Mouse (Mus musculus) CH12.LX (cell line): Measurements from ENCODE around the gene Troap. TPM values are rescaled to one million over a fixed set of nuclear protein-coding genes. Genes with fewer than 3 reads are reported as not detected.

ENCODE experiments used
- DNase-seq: peaks from one replicate; pipeline ENCODE4 v3.0.0-alpha.2; 2013; ENCODE audit errors: extremely low read depth
- H3K27ac ChIP-seq: 2 replicates; pipeline ENCODE4 v1.5.1; 2012; ENCODE audit warnings: low read depth, mild to moderate bottlenecking, control low read depth, moderate library complexity; ENCODE audit not compliant: insufficient read depth
- H3K27me3 ChIP-seq: replicated peaks from 2 replicates; pipeline ENCODE3; 2012; ENCODE audit warnings: inconsistent platforms
- H3K36me3 ChIP-seq, 2 experiments: replicated peaks in 1 of 2; 2 replicates each; pipeline versions ENCODE3 to v1.6.1; 2012; ENCODE audit warnings: inconsistent platforms in 1 of 2, low read length in 1 of 2, mild to moderate bottlenecking in 1 of 2, mixed read lengths in 1 of 2, moderate library complexity in 1 of 2; ENCODE audit not compliant: control insufficient read depth in 1 of 2, insufficient read depth in 1 of 2
- H3K4me1 ChIP-seq, 2 experiments: 2 replicates each; pipeline ENCODE4 v1.6.1; 2012; ENCODE audit warnings: inconsistent platforms in 1 of 2, moderate library complexity in 1 of 2; ENCODE audit not compliant: insufficient read depth in 2 of 2, control insufficient read depth in 1 of 2
- H3K4me2 ChIP-seq: 2 replicates; pipeline ENCODE4 v1.6.1; 2012; ENCODE audit warnings: low read depth, mild to moderate bottlenecking, control low read depth; ENCODE audit not compliant: poor library complexity, insufficient read depth, severe bottlenecking
- H3K4me3 ChIP-seq, 3 experiments: fragments of 150-350 bp in 1 of 3; sonication (generic) in 1 of 3; replicated peaks in 1 of 3; 2 replicates each; pipeline versions ENCODE3 to v1.5.1; 2011 to 2012; ENCODE audit warnings: low read depth in 2 of 3, low read length in 2 of 3, mild to moderate bottlenecking in 2 of 3, moderate library complexity in 2 of 3, control low read depth in 1 of 3, improper control_type of control experiment in 1 of 3, inconsistent platforms in 1 of 3, mixed read lengths in 1 of 3; ENCODE audit not compliant: poor library complexity in 1 of 3
- H3K79me2 ChIP-seq: replicated peaks from 2 replicates; pipeline ENCODE4 v1.6.1; 2012; ENCODE audit warnings: mild to moderate bottlenecking, moderate library complexity; ENCODE audit not compliant: control insufficient read depth, poor library complexity, insufficient read depth, severe bottlenecking; ENCODE audit errors: extremely low read depth
- H3K9ac ChIP-seq: 2 replicates; pipeline ENCODE4 v1.6.1; 2012; ENCODE audit warnings: low read depth, mild to moderate bottlenecking, control low read depth, moderate library complexity; ENCODE audit not compliant: insufficient read depth
- H3K9me3 ChIP-seq: replicated peaks from 2 replicates; pipeline ENCODE3; 2012; ENCODE audit warnings: low read length, inconsistent platforms, mixed read lengths
- BHLHE40 ChIP-seq: IDR thresholded peaks from 2 replicates; pipeline ENCODE4 v1.6.1; 2011; ENCODE audit warnings: mild to moderate bottlenecking, low read depth, low read length, improper control_type of control experiment
- CHD1 ChIP-seq: IDR thresholded peaks from 2 replicates; pipeline ENCODE4 v1.6.1; 2012; ENCODE audit warnings: low read depth, low read length, improper control_type of control experiment, inconsistent platforms
- IRF4 ChIP-seq: IDR thresholded peaks from 2 replicates; pipeline ENCODE4 v1.6.1; 2014; ENCODE audit warnings: low read depth, mild to moderate bottlenecking, inconsistent platforms, low read length, improper control_type of control experiment
- JUN ChIP-seq: IDR thresholded peaks from 2 replicates; pipeline ENCODE4 v1.6.1; 2011; ENCODE audit warnings: low read depth, mild to moderate bottlenecking, low read length, improper control_type of control experiment, moderate library complexity; ENCODE audit not compliant: insufficient read depth
- JUND ChIP-seq: conservative IDR thresholded peaks from 2 replicates; pipeline ENCODE4 v1.6.1; 2011; ENCODE audit warnings: low read depth, low read length, improper control_type of control experiment
- MEF2A ChIP-seq: IDR thresholded peaks from 2 replicates; pipeline ENCODE4 v1.6.1; 2014; ENCODE audit warnings: low read depth, mild to moderate bottlenecking, inconsistent platforms, low read length, improper control_type of control experiment, borderline replicate concordance
- MXI1 ChIP-seq: IDR thresholded peaks from 2 replicates; pipeline ENCODE4 v1.6.1; 2011; ENCODE audit warnings: mild to moderate bottlenecking, low read depth, low read length, improper control_type of control experiment
- NELFE ChIP-seq: IDR thresholded peaks from 2 replicates; pipeline ENCODE4 v1.6.1; 2011; ENCODE audit warnings: low read depth, low read length, improper control_type of control experiment
- RCOR1 ChIP-seq: conservative IDR thresholded peaks from 2 replicates; pipeline ENCODE4 v1.6.1; 2012; ENCODE audit warnings: low read depth, mild to moderate bottlenecking, inconsistent platforms, low read length, improper control_type of control experiment
- SIN3A ChIP-seq: IDR thresholded peaks from 2 replicates; pipeline ENCODE4 v1.6.1; 2012; ENCODE audit warnings: low read length, improper control_type of control experiment, inconsistent platforms
- TBP ChIP-seq: conservative IDR thresholded peaks from 2 replicates; pipeline ENCODE4 v1.6.1; 2011; ENCODE audit warnings: low read depth, low read length, improper control_type of control experiment
- TCF12 ChIP-seq: IDR thresholded peaks from 2 replicates; pipeline ENCODE4 v1.6.1; 2014; ENCODE audit warnings: low read depth, mild to moderate bottlenecking, inconsistent platforms, low read length, improper control_type of control experiment
- UBTF ChIP-seq: IDR thresholded peaks from 2 replicates; pipeline ENCODE4 v1.6.1; 2012; ENCODE audit warnings: low read depth, mild to moderate bottlenecking, inconsistent platforms, low read length, improper control_type of control experiment, moderate library complexity
- ZC3H11A ChIP-seq: IDR thresholded peaks from 2 replicates; pipeline ENCODE4 v1.6.1; 2012; ENCODE audit warnings: low read depth, mild to moderate bottlenecking, inconsistent platforms, low read length, improper control_type of control experiment
- ZMIZ1 ChIP-seq: IDR thresholded peaks from 2 replicates; pipeline ENCODE4 v1.6.1; 2012; ENCODE audit warnings: low read depth, mild to moderate bottlenecking, inconsistent platforms, low read length, improper control_type of control experiment
- dilution Hi-C: fragments of 300-500 bp; cut with MboI; formaldehyde crosslinking; loops from 2 replicates; pipeline ENCODE4 v1.14.3; 2020; ENCODE audit warnings: low sequenced_read_pairs; ENCODE audit not compliant: extremely low pct_unique_long_range_greater_than_20kb, extremely low pct_ligation_motif_present
- in situ Hi-C: fragments of 300-500 bp; cut with MboI; formaldehyde crosslinking; loops from 3 replicates; pipeline ENCODE4 v1.14.3; 2019; ENCODE audit warnings: low sequenced_read_pairs, low pct_ligation_motif_present, low pct_unique_long_range_greater_than_20kb, mixed read lengths
- polyA plus RNA-seq: library from polyadenylated mRNA; unstranded; fragments of >175 nt; gene quantifications from 2 replicates; pipeline ENCODE4 v1.2.1, GENCODE M21; 2012; ENCODE audit warnings: low read depth; ENCODE audit not compliant: insufficient read length
- total RNA-seq, 2 experiments: library from RNA; depleted of rRNA; stranded (reverse); fragments of 300-350 nt in 1 of 2; fragments of >200 nt in 1 of 2; gene quantifications; 2 replicates each; pipeline ENCODE4 v1.2.3; 2012 to 2014

The Troap gene
- total and polyA plus RNA-seq, 3 experiments, result 17.8 to 74.2 (median 19.2) TPM

DNA sequence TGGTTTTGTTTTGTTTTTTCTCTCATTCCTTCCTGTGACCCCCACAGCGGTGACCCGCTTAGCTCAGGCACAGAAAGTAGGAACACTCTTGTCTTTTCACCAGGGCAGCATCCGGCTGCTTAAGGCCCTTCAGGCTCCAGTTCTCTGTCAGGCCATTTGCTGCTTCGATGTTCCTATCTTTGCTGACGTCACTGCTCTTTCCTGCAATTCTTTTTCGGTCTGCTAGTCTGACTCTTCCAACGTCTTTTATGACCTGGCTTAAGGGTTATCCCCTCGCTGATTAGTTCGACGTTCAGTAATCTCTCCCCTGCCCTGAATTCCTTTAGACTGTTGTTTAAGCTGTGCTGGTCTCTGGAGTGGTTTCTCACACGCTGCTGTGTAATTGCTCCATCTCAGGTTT is 42.2 kb downstream of the Troap start:
- TF ChIP-seq RCOR1 (no peak), ZC3H11A (no peak), ZMIZ1 (no peak)
- TF ChIP-seq, all 38 proteins: peak for 0
- Histone ChIP-seq H3K27me3 (no peaks in the 10 kb centered on the region), H3K9ac (no peak overlapping the region), H3K79me2 (no peaks in the 10 kb centered on the region), H3K4me1 (peaks cover 8 to 12% of the 10 kb centered on the region in 2 experiments; a peak in 3 of 4 replicates), H3K4me3 (no peak overlapping the region), H3K9me3 (no peaks in the 10 kb centered on the region), H3K27ac (no peak overlapping the region), H3K4me2 (no peak overlapping the region), H3K36me3 (no peaks in the 10 kb centered on the region)
- dilution Hi-C loops, result no loop called here
- DNase-seq, result no peak
- in situ Hi-C loops, result no loop called here

DNA sequence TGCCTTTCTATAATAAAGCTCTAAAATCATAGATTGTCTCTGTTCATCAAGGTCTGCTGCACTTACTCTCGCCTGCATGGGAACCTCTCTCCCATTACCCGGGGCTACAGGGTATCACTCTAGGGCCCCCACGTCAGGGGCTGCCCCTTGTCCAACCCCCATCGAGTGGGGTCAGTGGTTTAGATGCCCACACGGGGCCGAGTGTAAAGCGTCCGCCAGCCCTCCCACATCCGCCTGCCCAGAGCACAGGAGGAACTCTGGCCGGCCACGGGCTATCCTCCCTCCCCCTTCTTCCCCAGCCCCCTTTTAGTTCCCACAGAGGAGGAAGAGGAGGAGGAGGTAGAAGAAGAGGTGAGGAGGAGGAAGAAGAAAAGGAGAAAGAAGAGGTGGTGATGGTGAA is 46.4 kb downstream of the Troap start:
- Histone ChIP-seq H3K27me3 (no peaks in the 10 kb centered on the region), H3K36me3 (no peaks in the 10 kb centered on the region), H3K79me2 (no peaks in the 10 kb centered on the region), H3K9ac (no peak overlapping the region), H3K9me3 (no peaks in the 10 kb centered on the region), H3K4me3 (no peak overlapping the region), H3K4me1 (peaks cover 8 to 38% of the 10 kb centered on the region in 2 experiments), H3K27ac (no peak overlapping the region), H3K4me2 (peak overlapping the region; percentile 4; the same call in 1 of the 2 replicates)
- TF ChIP-seq JUND, result no peak
- TF ChIP-seq JUN, result no peak
- no peak for TF ChIP-seq TCF12
- TF ChIP-seq TBP, result no peak
- TF ChIP-seq CHD1, result no peak
- TF ChIP-seq RCOR1, result no peak
- TF ChIP-seq BHLHE40, result no peak
- TF ChIP-seq NELFE, result no peak
- no peak for TF ChIP-seq MXI1
- TF ChIP-seq SIN3A, result no peak
- no peak for TF ChIP-seq MEF2A
- TF ChIP-seq ZC3H11A, result no peak
- TF ChIP-seq IRF4, result no peak
- TF ChIP-seq UBTF, result no peak
- in situ Hi-C loops (no loop called here), dilution Hi-C loops (no loop called here)
- no peak for DNase-seq
